Mouse (Mus musculus) heart, embryonic 16.5 days (tissue): ENCODE data around the gene 4933414I15Rik. TPM values are rescaled to one million over a fixed set of nuclear protein-coding genes. Genes with fewer than 3 reads are reported as not detected.

Experiments
- ATAC-seq: fragments of 200-750 bp; cut with Nextera tagmentation; replicated peaks from 2 replicates; pipeline ENCODE4 v1.8.0; 2017; ENCODE audit warnings: moderate number of reproducible peaks; ENCODE audit not compliant: insufficient read depth, low FRiP score; ENCODE audit errors: extremely low read depth
- H3K27ac ChIP-seq: fragments of 300-500 bp; sonication (generic); 2 replicates; pipeline ENCODE4 v1.5.1; 2014; ENCODE audit warnings: mild to moderate bottlenecking, low read length, control low read depth, moderate library complexity
- H3K27me3 ChIP-seq: fragments of 300-500 bp; sonication (generic); 2 replicates; pipeline ENCODE4 v1.6.1; 2014; ENCODE audit warnings: low read length, mixed read lengths; ENCODE audit not compliant: control insufficient read depth, insufficient read depth
- H3K36me3 ChIP-seq: fragments of 300-500 bp; sonication (generic); 2 replicates; pipeline ENCODE4 v1.6.1; 2014; ENCODE audit not compliant: control insufficient read depth, insufficient read depth
- H3K4me1 ChIP-seq: fragments of 300-500 bp; sonication (generic); 2 replicates; pipeline ENCODE4 v1.6.1; 2014; ENCODE audit warnings: low read length, mixed read lengths; ENCODE audit not compliant: control insufficient read depth, insufficient read depth
- H3K4me2 ChIP-seq: fragments of 300-500 bp; sonication (generic); 2 replicates; pipeline ENCODE4 v1.6.1; 2014; ENCODE audit warnings: low read depth, mild to moderate bottlenecking, control low read depth, low read length
- H3K4me3 ChIP-seq: fragments of 300-500 bp; sonication (generic); 2 replicates; pipeline ENCODE4 v1.5.1; 2014; ENCODE audit warnings: mild to moderate bottlenecking, control low read depth, low read length
- H3K9ac ChIP-seq: fragments of 300-500 bp; sonication (generic); 2 replicates; pipeline ENCODE4 v1.6.1; 2014; ENCODE audit warnings: low read length, control low read depth
- H3K9me3 ChIP-seq: fragments of 300-500 bp; sonication (generic); replicated peaks from 2 replicates; pipeline ENCODE4 v1.6.1; 2016; ENCODE audit warnings: low read length; ENCODE audit not compliant: control insufficient read depth
- WGBS: fragments of 180-500 bp; shearing (Covaris S2); extraction: QIAGEN DNeasy Blood & Tissue Kit; methylation state at CpG from one replicate; pipeline ENCODE4 v1.1.7; 2014; 5-methylcytosine and 5-hydroxymethylcytosine counted together
- polyA plus RNA-seq: library from polyadenylated mRNA; unstranded; fragments of >200 nt; fragmentation: Nextera tagmentation; extraction: Ambion mirVana; gene quantifications from 2 replicates; pipeline ENCODE4 v1.2.1, GENCODE M21; 2015

The 4933414I15Rik gene
- polyA plus RNA-seq, 1 experiment from 2014 or later, result not detected

- Histone ChIP-seq H3K27me3 (no peaks in the 10 kb centered on the region), H3K36me3 (peaks cover 30% of the 10 kb centered on the region), H3K27ac (no peak overlapping the region), H3K9ac (no peak overlapping the region), H3K4me3 (no peak overlapping the region), H3K9me3 (peaks cover 45% of the 10 kb centered on the region), H3K4me1 (no peaks in the 10 kb centered on the region), H3K4me2 (no peak overlapping the region)
- no peak for ATAC-seq
- 60% methylated on average over 1 of the region's 1 CpGs for WGBS
These were observed 46.2 kb downstream of the 4933414I15Rik start for GRCm38 (mm10) chr11:50897359-50897758.

DNA sequence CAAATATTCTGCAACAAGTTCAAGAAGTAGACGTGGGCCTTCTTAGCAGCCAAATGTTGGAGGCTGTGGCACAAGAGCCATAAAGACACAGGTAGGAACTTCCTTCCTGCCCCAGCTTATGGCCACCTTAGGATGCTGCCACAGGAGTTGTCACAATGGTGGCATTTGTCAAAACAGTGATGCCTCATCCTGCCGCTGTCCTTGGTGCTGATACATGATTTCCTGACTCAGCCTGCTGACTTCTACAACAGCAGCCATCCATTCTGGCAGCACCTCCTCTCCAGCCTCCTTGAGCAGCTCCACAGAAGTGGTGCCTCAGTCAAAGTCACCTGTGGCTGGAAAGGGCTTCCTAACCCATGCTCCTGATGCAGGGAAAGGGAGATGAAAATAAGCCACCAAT, 51.1 kb downstream of the 4933414I15Rik start:
- no peak overlapping the region for H3K4me2 ChIP-seq
- no peak overlapping the region for H3K27ac ChIP-seq
- no peaks in the 10 kb centered on the region; the same call in 1 of the 2 replicates for H3K4me1 ChIP-seq
- no peaks in the 10 kb centered on the region; the same call in 1 of the 2 replicates for H3K27me3 ChIP-seq
- no peak for ATAC-seq
- WGBS, result 42% methylated on average over 2 of the region's 2 CpGs
- no peaks in the 10 kb centered on the region for H3K36me3 ChIP-seq
- peaks cover 10% of the 10 kb centered on the region for H3K9me3 ChIP-seq
- H3K9ac ChIP-seq, result no peak overlapping the region
- H3K4me3 ChIP-seq, result no peak overlapping the region

Other genes with a start within 250 kb of the 4933414I15Rik start
- 9.6 and 11.4 TPM in 2 replicates for gene Zfp354c, start 116.0 kb downstream of the 4933414I15Rik start, polyA plus RNA-seq
- 0.35 and 0.72 TPM in 2 replicates for gene Zfp879, start 102.2 kb downstream of the 4933414I15Rik start, polyA plus RNA-seq
- not detected in 2 replicates for gene Grm6, start 93.1 kb downstream of the 4933414I15Rik start, polyA plus RNA-seq
- 2.4 and 2.5 TPM in 2 replicates for gene Zfp454, start 56.1 kb downstream of the 4933414I15Rik start, polyA plus RNA-seq
- gene Zfp2, start 27.6 kb downstream of the 4933414I15Rik start, polyA plus RNA-seq, result 5.9 and 6.9 TPM in 2 replicates
- gene Zfp354b, start 12.1 kb downstream of the 4933414I15Rik start, polyA plus RNA-seq, result 0.81 and 1.1 TPM in 2 replicates
- not detected in 2 replicates for gene Prop1, start 10.0 kb upstream of the 4933414I15Rik start, polyA plus RNA-seq
- not detected in 2 replicates for gene Olfr1378, start 22.8 kb upstream of the 4933414I15Rik start, polyA plus RNA-seq
- gene Olfr1377, start 38.2 kb upstream of the 4933414I15Rik start, polyA plus RNA-seq, result not detected in 2 replicates
- not detected in 2 replicates for gene Olfr51, start 59.8 kb upstream of the 4933414I15Rik start, polyA plus RNA-seq
- gene Olfr54, start 70.5 kb upstream of the 4933414I15Rik start, polyA plus RNA-seq, result not detected in 2 replicates
- gene Olfr1375, start 104.3 kb upstream of the 4933414I15Rik start, polyA plus RNA-seq, result not detected in 2 replicates
- gene Zfp354a, start 115.5 kb upstream of the 4933414I15Rik start, polyA plus RNA-seq, result 5.4 and 5.7 TPM in 2 replicates